Mouse (Mus musculus): ENCODE data around the gene Nfkb1. TPM values are rescaled to one million over a fixed set of nuclear protein-coding genes. Genes with fewer than 3 reads are reported as not detected.

Nfkb1 gene
- 10 to 100 TPM; 55.7 to 60.5 (median 58.6) TPM for total RNA-seq (2022)

GRCm38 (mm10) chr3:135691191-135692131 is at the start of gene Nfkb1:
Gene Nfkb1 (minus strand): TSS chr3:135691547.
- DNase-seq: peak; percentile 47

- DNase-seq: no peak
These were observed 49.4 kb upstream of the Nfkb1 start for GRCm38 (mm10) chr3:135740711-135741110.

GRCm38 (mm10) chr3:135734736-135735135 is 43.4 kb upstream of the Nfkb1 start:
- DNase-seq: no peak

GRCm38 (mm10) chr3:135732747-135733445 is 41.5 kb upstream of the Nfkb1 start:
- no peak for DNase-seq

- peak; percentile 79 for DNase-seq
These were observed 40.1 kb upstream of the Nfkb1 start for GRCm38 (mm10) chr3:135731292-135732047.

- DNase-seq: no peak
These were observed 39.4 kb upstream of the Nfkb1 start for GRCm38 (mm10) chr3:135730790-135731189.

- peak; percentile 32 for DNase-seq
These were observed 38.2 kb upstream of the Nfkb1 start for GRCm38 (mm10) chr3:135729575-135729974.

GRCm38 (mm10) chr3:135728900-135729299 is 37.6 kb upstream of the Nfkb1 start:
- no peak for DNase-seq

- DNase-seq: no peak
These were observed 36.0 kb upstream of the Nfkb1 start for GRCm38 (mm10) chr3:135727339-135727738.

GRCm38 (mm10) chr3:135726521-135727275 is 35.4 kb upstream of the Nfkb1 start:
- DNase-seq: no peak

GRCm38 (mm10) chr3:135726023-135726422 is 34.7 kb upstream of the Nfkb1 start:
- no peak for DNase-seq

- no peak for DNase-seq
These were observed 30.8 kb upstream of the Nfkb1 start for GRCm38 (mm10) chr3:135722104-135722503.

GRCm38 (mm10) chr3:135719969-135720368 is 28.6 kb upstream of the Nfkb1 start:
- DNase-seq: no peak

- DNase-seq: no peak
These were observed 27.8 kb upstream of the Nfkb1 start for GRCm38 (mm10) chr3:135719179-135719532.

- DNase-seq: no peak
These were observed 27.2 kb upstream of the Nfkb1 start for GRCm38 (mm10) chr3:135718323-135719178.

- no peak for DNase-seq
These were observed 21.9 kb upstream of the Nfkb1 start for GRCm38 (mm10) chr3:135713016-135713950.

GRCm38 (mm10) chr3:135711613-135712012 is 20.3 kb upstream of the Nfkb1 start:
- no peak for DNase-seq

- no peak for DNase-seq
These were observed 19.8 kb upstream of the Nfkb1 start for GRCm38 (mm10) chr3:135711040-135711570.

GRCm38 (mm10) chr3:135703307-135703706 is 12.0 kb upstream of the Nfkb1 start:
- DNase-seq: no peak

GRCm38 (mm10) chr3:135702658-135703057 is 11.3 kb upstream of the Nfkb1 start:
- DNase-seq: no peak
